Mouse (Mus musculus) heart, adult 2 months (tissue): ENCODE data around the gene Grik4.

ENCODE experiments used
- CTCF ChIP-seq: fragments of 200-600 bp; IDR thresholded peaks from 2 replicates; pipeline ENCODE4 v1.8.1; 2022; ENCODE audit warnings: antibody characterized with exemption, mild to moderate bottlenecking, moderate library complexity
- POLR2A ChIP-seq: fragments of 200-500 bp; IDR thresholded peaks from 2 replicates; pipeline ENCODE4 v1.6.1; 2011; ENCODE audit warnings: mild to moderate bottlenecking, low read depth, low read length, control low read depth; ENCODE audit not compliant: insufficient read depth

DNA sequence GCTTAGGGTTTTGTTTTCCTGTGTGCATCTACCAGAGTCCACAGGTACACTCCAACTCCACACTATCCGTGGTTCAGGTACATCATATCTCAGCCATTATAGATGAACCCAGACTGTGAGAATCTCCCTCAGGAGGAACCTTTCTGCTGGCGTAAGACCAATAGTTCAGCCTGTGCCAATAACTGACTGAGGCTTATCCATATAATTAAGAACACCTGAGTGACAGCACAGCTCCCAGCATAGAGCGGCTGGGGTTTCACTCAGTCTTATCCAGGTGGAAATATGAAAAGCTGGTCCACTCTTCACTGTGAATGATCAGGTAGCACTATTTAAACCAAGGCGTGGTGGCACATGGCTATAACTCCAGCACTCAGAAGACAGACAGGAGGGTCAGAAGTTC is 440.6 kb downstream of the Grik4 start:
- TF ChIP-seq POLR2A (no peak), CTCF (no peak)
